Mouse (Mus musculus) C2C12 (cell line): ENCODE data around the gene Wipi2. TPM values are rescaled to one million over a fixed set of nuclear protein-coding genes. Genes with fewer than 3 reads are reported as not detected.

Source experiments
- H3K27me3 ChIP-seq: one replicate; pipeline ENCODE4 v1.6.1; 2011; ENCODE audit not compliant: control insufficient read depth, insufficient read depth, insufficient read length
- H3K36me3 ChIP-seq: one replicate; pipeline ENCODE4 v1.6.1; 2011; ENCODE audit not compliant: control insufficient read depth, insufficient read depth
- H3K4me3 ChIP-seq: one replicate; pipeline ENCODE4 v1.5.1; 2011; ENCODE audit warnings: mild to moderate bottlenecking, control low read depth; ENCODE audit not compliant: poor library complexity, insufficient read depth, severe bottlenecking
- H3K79me2 ChIP-seq: one replicate; pipeline ENCODE4 v1.6.1; 2011; ENCODE audit not compliant: control insufficient read depth, insufficient read depth
- H3K79me3 ChIP-seq: one replicate; pipeline ENCODE4 v1.6.1; 2011; ENCODE audit warnings: low read depth, control low read depth
- H3ac ChIP-seq: one replicate; pipeline ENCODE3; 2011; ENCODE audit warnings: low read depth; ENCODE audit not compliant: control insufficient read depth, insufficient read length
- CEBPB ChIP-seq: IDR thresholded peaks from one replicate; pipeline ENCODE4 v1.6.1; 2011; ENCODE audit warnings: low read depth, mild to moderate bottlenecking, control low read depth, moderate library complexity
- CTCF ChIP-seq: IDR thresholded peaks from one replicate; pipeline ENCODE4 v1.5.1; 2011; ENCODE audit not compliant: control insufficient read depth, insufficient read depth, insufficient read length
- FOSL1 ChIP-seq: IDR thresholded peaks from one replicate; pipeline ENCODE4 v1.8.0; 2011; ENCODE audit warnings: mild to moderate bottlenecking, low read length; ENCODE audit not compliant: poor library complexity, insufficient read depth, severe bottlenecking
- MAX ChIP-seq: IDR thresholded peaks from one replicate; pipeline ENCODE4 v1.6.1; 2011; ENCODE audit warnings: mild to moderate bottlenecking, control low read depth
- MYOD1 ChIP-seq: IDR thresholded peaks from one replicate; pipeline ENCODE4 v1.6.1; 2011; ENCODE audit warnings: low read depth; ENCODE audit not compliant: control insufficient read depth, insufficient read length
- MYOG ChIP-seq: IDR thresholded peaks from one replicate; pipeline ENCODE4 v1.6.1; 2011; ENCODE audit not compliant: control insufficient read depth, insufficient read length; ENCODE audit errors: extremely low read depth
- USF1 ChIP-seq: IDR thresholded peaks from one replicate; pipeline ENCODE4 v1.6.1; 2011; ENCODE audit warnings: low read depth, mild to moderate bottlenecking, control low read depth, moderate library complexity
- polyA plus RNA-seq: library from polyadenylated mRNA; unstranded; fragments of >200 nt; fragmentation: generic; extraction: Trizol; gene quantifications from one replicate; pipeline ENCODE4 v1.2.1, GENCODE M21; 2012; ENCODE audit warnings: missing spikeins

Gene Wipi2
- polyA plus RNA-seq, 1 experiment = 36.0 TPM

GRCm38 (mm10) chr5:142703569-142703968 lies 76.1 kb downstream of the Wipi2 start:
- H3K79me3 ChIP-seq = no peaks in the 10 kb centered on the region
- no peaks in the 10 kb centered on the region for H3K36me3 ChIP-seq
- H3K4me3 ChIP-seq = no peak overlapping the region
- TF ChIP-seq MAX (no peak), USF1 (no peak), MYOD1 (no peak), FOSL1 (no peak), CEBPB (no peak), CTCF (no peak), MYOG (no peak)
- no peaks in the 10 kb centered on the region for H3K79me2 ChIP-seq
- no peak overlapping the region for H3ac ChIP-seq
- peaks cover 42% of the 10 kb centered on the region for H3K27me3 ChIP-seq

GRCm38 (mm10) chr5:142707709-142708108 lies 80.2 kb downstream of the Wipi2 start:
- no peaks in the 10 kb centered on the region for H3K36me3 ChIP-seq
- peaks cover 22% of the 10 kb centered on the region for H3K27me3 ChIP-seq
- no peak overlapping the region for H3ac ChIP-seq
- no peak for TF ChIP-seq USF1
- no peak for TF ChIP-seq MAX
- no peak for TF ChIP-seq MYOD1
- TF ChIP-seq FOSL1 = no peak
- TF ChIP-seq MYOG = no peak
- TF ChIP-seq CEBPB = no peak
- no peak for TF ChIP-seq CTCF
- no peak overlapping the region for H3K4me3 ChIP-seq
- no peaks in the 10 kb centered on the region for H3K79me3 ChIP-seq
- no peaks in the 10 kb centered on the region for H3K79me2 ChIP-seq

- no peak for TF ChIP-seq MYOG
- no peak for TF ChIP-seq FOSL1
- no peak for TF ChIP-seq CEBPB
- TF ChIP-seq MYOD1 = no peak
- TF ChIP-seq USF1 = no peak
- TF ChIP-seq CTCF = no peak
- TF ChIP-seq MAX = no peak
- Histone ChIP-seq H3K79me2 (no peaks in the 10 kb centered on the region), H3K4me3 (no peak overlapping the region), H3ac (no peak overlapping the region), H3K79me3 (no peaks in the 10 kb centered on the region), H3K27me3 (peaks cover 9% of the 10 kb centered on the region), H3K36me3 (no peaks in the 10 kb centered on the region)
These were observed 81.9 kb downstream of the Wipi2 start for GRCm38 (mm10) chr5:142709436-142709835.

- no peak overlapping the region for H3ac ChIP-seq
- TF ChIP-seq FOSL1 = no peak
- TF ChIP-seq CEBPB = no peak
- TF ChIP-seq CTCF = no peak
- TF ChIP-seq MYOD1 = no peak
- peaks cover 22% of the 10 kb centered on the region for H3K27me3 ChIP-seq
- H3K79me2 ChIP-seq = no peaks in the 10 kb centered on the region
- H3K4me3 ChIP-seq = no peak overlapping the region
- no peaks in the 10 kb centered on the region for H3K79me3 ChIP-seq
- H3K36me3 ChIP-seq = no peaks in the 10 kb centered on the region
These were observed 84.9 kb downstream of the Wipi2 start for GRCm38 (mm10) chr5:142712373-142712772.

GRCm38 (mm10) chr5:142713966-142714365 lies 86.5 kb downstream of the Wipi2 start:
- no peaks in the 10 kb centered on the region for H3K79me2 ChIP-seq
- TF ChIP-seq FOSL1 = no peak
- TF ChIP-seq CTCF = no peak
- no peak for TF ChIP-seq USF1
- no peak for TF ChIP-seq MYOD1
- TF ChIP-seq CEBPB = no peak
- no peak for TF ChIP-seq MAX
- TF ChIP-seq MYOG = no peak
- no peak overlapping the region for H3ac ChIP-seq
- no peaks in the 10 kb centered on the region for H3K36me3 ChIP-seq
- H3K27me3 ChIP-seq = peaks cover 23% of the 10 kb centered on the region
- H3K79me3 ChIP-seq = no peaks in the 10 kb centered on the region
- H3K4me3 ChIP-seq = no peak overlapping the region

- Histone ChIP-seq H3K79me2 (no peaks in the 10 kb centered on the region), H3K36me3 (no peaks in the 10 kb centered on the region), H3K27me3 (peaks cover 23% of the 10 kb centered on the region), H3K4me3 (no peak overlapping the region), H3ac (no peak overlapping the region), H3K79me3 (no peaks in the 10 kb centered on the region)
- TF ChIP-seq MAX (no peak), CTCF (no peak), USF1 (no peak), MYOD1 (no peak), CEBPB (no peak), MYOG (no peak), FOSL1 (no peak)
These were observed 87.6 kb downstream of the Wipi2 start for GRCm38 (mm10) chr5:142715059-142715458.
